Mouse (Mus musculus): Measurements from ENCODE around the gene Nell1.

The Nell1 gene

GRCm38 (mm10) chr7:50543373-50543772 lies 568.7 kb downstream of the Nell1 start:
- in situ Hi-C loops (cut with MseI, MboI): no loop called here

- in situ Hi-C loops (cut with MseI, MboI): no loop called here
Measured at GRCm38 (mm10) chr7:50549572-50549971, 574.9 kb downstream of the Nell1 start.

- in situ Hi-C loops (cut with MseI, MboI): no loop called here
Measured at GRCm38 (mm10) chr7:50551426-50551825, 576.8 kb downstream of the Nell1 start.

- in situ Hi-C loops (cut with MseI, MboI): no loop called here
Measured at GRCm38 (mm10) chr7:50562708-50563107, 588.0 kb downstream of the Nell1 start.

GRCm38 (mm10) chr7:50573841-50574240 lies 599.2 kb downstream of the Nell1 start:
- in situ Hi-C loops (cut with MseI, MboI): no loop called here

GRCm38 (mm10) chr7:50588642-50589424 lies 614.2 kb downstream of the Nell1 start:
- in situ Hi-C loops (cut with MseI, MboI): no loop called here

- in situ Hi-C loops (cut with MseI, MboI): no loop called here
Measured at GRCm38 (mm10) chr7:50598890-50599289, 624.2 kb downstream of the Nell1 start, which contains the start of gene 4933405O20Rik. 4933405O20Rik (plus strand) TSS chr7:50599190.

GRCm38 (mm10) chr7:50614101-50614500 lies 639.4 kb downstream of the Nell1 start:
- in situ Hi-C loops (cut with MseI, MboI): no loop called here

GRCm38 (mm10) chr7:50629186-50629585 lies 654.5 kb downstream of the Nell1 start:
- in situ Hi-C loops (cut with MseI, MboI): no loop called here

- in situ Hi-C loops (cut with MseI, MboI): no loop called here
Measured at GRCm38 (mm10) chr7:50633147-50633546, 658.5 kb downstream of the Nell1 start.

GRCm38 (mm10) chr7:50672266-50672665 lies 697.6 kb downstream of the Nell1 start:
- in situ Hi-C loops (cut with MseI, MboI): no loop called here

GRCm38 (mm10) chr7:50675444-50675843 lies 700.8 kb downstream of the Nell1 start:
- in situ Hi-C loops (cut with MseI, MboI): no loop called here

- in situ Hi-C loops (cut with MseI, MboI): no loop called here
Measured at GRCm38 (mm10) chr7:50677511-50677910, 702.8 kb downstream of the Nell1 start.

- in situ Hi-C loops (cut with MseI, MboI): no loop called here
Measured at GRCm38 (mm10) chr7:50686337-50686736, 711.7 kb downstream of the Nell1 start.

GRCm38 (mm10) chr7:50725166-50725565 lies 750.5 kb downstream of the Nell1 start:
- in situ Hi-C loops (cut with MseI, MboI): loop anchor here in 1 of 2 experiments (25.0 kb wide), 1 partner anchor 712 kb away; no protein-coding TSS in a partner anchor

GRCm38 (mm10) chr7:50730951-50731350 lies 756.3 kb downstream of the Nell1 start:
- in situ Hi-C loops (cut with MseI, MboI): loop anchor here in 1 of 2 experiments (25.0 kb wide), 1 partner anchor 706 kb away; no protein-coding TSS in a partner anchor

- in situ Hi-C loops (cut with MseI, MboI): no loop called here
Measured at GRCm38 (mm10) chr7:50755516-50755915, 780.9 kb downstream of the Nell1 start.

GRCm38 (mm10) chr7:50756409-50756808 lies 781.7 kb downstream of the Nell1 start:
- in situ Hi-C loops (cut with MseI, MboI): no loop called here

GRCm38 (mm10) chr7:50773516-50773915 lies 798.9 kb downstream of the Nell1 start:
- in situ Hi-C loops (cut with MseI, MboI): no loop called here

GRCm38 (mm10) chr7:50781105-50781504 lies 806.4 kb downstream of the Nell1 start:
- in situ Hi-C loops (cut with MseI, MboI): no loop called here

- in situ Hi-C loops (cut with MseI, MboI): no loop called here
Measured at GRCm38 (mm10) chr7:50783652-50784051, 809.0 kb downstream of the Nell1 start.

GRCm38 (mm10) chr7:50826180-50826579 lies 851.5 kb downstream of the Nell1 start:
- in situ Hi-C loops (cut with MseI, MboI): no loop called here

GRCm38 (mm10) chr7:50832799-50833198 lies 858.1 kb downstream of the Nell1 start:
- in situ Hi-C loops (cut with MseI, MboI): no loop called here

Measured in mouse trophoblast stem cell (cell line).